8 mouse cellular contexts compared by ENCODE assay signal in the genomic region with DNA sequence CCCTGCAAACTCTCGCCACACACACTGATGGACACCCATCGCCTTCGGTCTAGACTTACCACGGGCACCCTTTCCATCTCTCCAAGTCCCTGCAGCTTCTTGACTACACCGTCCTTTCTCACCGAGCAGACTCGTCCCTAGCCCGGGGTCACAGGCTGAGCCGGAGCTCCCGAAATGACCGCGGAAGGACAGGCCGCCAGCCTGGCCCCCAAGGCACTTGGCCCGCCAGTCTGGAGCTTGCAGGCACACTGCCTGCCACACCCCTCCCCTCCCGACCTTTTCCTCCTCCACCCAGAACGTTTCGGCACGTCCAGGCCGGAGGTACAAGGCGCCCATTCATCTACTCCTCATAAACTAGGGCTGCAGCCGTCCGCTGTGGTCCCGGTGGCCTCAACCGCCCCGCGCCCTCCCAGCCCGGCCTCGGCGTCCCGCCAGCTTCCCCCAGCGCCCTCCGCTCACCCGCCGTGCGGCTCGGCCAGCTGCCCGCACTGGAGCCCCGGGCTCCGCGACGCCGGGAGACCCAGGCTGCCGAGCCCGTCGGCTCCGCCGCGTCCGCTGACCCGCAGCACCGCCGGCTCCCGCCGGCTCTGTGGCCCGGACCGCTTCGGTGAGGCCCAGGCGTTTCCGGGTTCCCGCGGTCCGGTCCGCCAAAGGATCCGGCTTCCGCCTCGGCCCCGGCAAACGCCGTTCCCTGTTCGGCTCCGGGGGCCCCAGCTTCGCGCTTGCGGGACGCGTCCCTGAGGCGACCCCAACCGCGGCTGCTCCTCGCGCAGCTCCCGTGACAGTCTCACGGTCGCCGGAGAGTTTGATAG. TPM values are rescaled to one million over a fixed set of nuclear protein-coding genes. Genes with fewer than 3 reads are reported as not detected.
A peak's percentile ranks its signal among the peaks of the same experiment; 100 is the strongest.
DNase-seq lines count a peak whose midpoint lies in the region; ATAC-seq and TF ChIP-seq lines count a peak whose summit lies in the region.

No protein-coding gene starts in this region.

- peak overlapping the region; percentile 93 for H3K9ac ChIP-seq in ES-E14 (ENCODE audit: insufficient read depth, low read depth, low read length, poor library complexity, severe bottlenecking)
- peak overlapping the region; percentile 89 for H3K9ac ChIP-seq in forebrain, postnatal 0 days
- peak overlapping the region; percentile 90 for H3K9ac ChIP-seq in lung, embryonic 15.5 days

- H3K4me1 ChIP-seq in ES-E14 (ENCODE audit: control insufficient read depth in 2 of 2, insufficient read depth in 2 of 2, low read length in 2 of 2, poor library complexity in 1 of 2): no peaks in the 10 kb centered on the region
- peaks cover 3% of the 10 kb centered on the region; the same call in 1 of the 2 replicates for H3K4me1 ChIP-seq in cerebellum, adult 2 months (ENCODE audit: control insufficient read depth, insufficient read depth, low read length)
- H3K4me1 ChIP-seq in forebrain, postnatal 0 days (ENCODE audit: insufficient read depth): peaks cover 6% of the 10 kb centered on the region; the same call in 1 of the 2 replicates
- peaks cover 14% of the 10 kb centered on the region for H3K4me1 ChIP-seq in lung, embryonic 15.5 days
- H3K4me1 ChIP-seq in olfactory bulb, adult 2 months (ENCODE audit: control insufficient read depth, insufficient read depth, low read length): peaks cover 6% of the 10 kb centered on the region
- H3K4me1 ChIP-seq in thymus, adult 2 months (replicated peaks; ENCODE audit: control insufficient read depth, insufficient read depth, low read length): peaks cover 4% of the 10 kb centered on the region

- no peaks in the 10 kb centered on the region for H3K9me3 ChIP-seq in ES-E14 (ENCODE audit: control insufficient read depth, insufficient read depth, low read depth, low read length)
- no peaks in the 10 kb centered on the region for H3K9me3 ChIP-seq in forebrain, postnatal 0 days (ENCODE audit: low read length)
- H3K9me3 ChIP-seq in lung, embryonic 15.5 days: no peaks in the 10 kb centered on the region

- peak; percentile 48; the same call in 1 of the 2 replicates for TF ChIP-seq POLR2A in cerebellum, adult 2 months (IDR thresholded peaks at IDR 0.05; ENCODE audit: borderline replicate concordance, insufficient read depth, low read length)
- 0 out of 2 replicates have a peak, but pooled peaks have one; percentile 56 for TF ChIP-seq POLR2A in olfactory bulb, adult 2 months (IDR thresholded peaks at IDR 0.05; ENCODE audit: insufficient read depth, low read depth, low read length)
- peak; percentile 51; the same call in 1 of the 2 replicates for TF ChIP-seq POLR2A in thymus, adult 2 months (IDR thresholded peaks at IDR 0.05; ENCODE audit: control insufficient read depth, extremely low read depth, insufficient read depth, low read length, poor library complexity)

- no peaks in the 10 kb centered on the region for H3K36me3 ChIP-seq in ES-E14 (ENCODE audit: control insufficient read depth, insufficient read depth, low read length, poor library complexity, severe bottlenecking)
- no peaks in the 10 kb centered on the region for H3K36me3 ChIP-seq in forebrain, postnatal 0 days (ENCODE audit: insufficient read depth)
- H3K36me3 ChIP-seq in lung, embryonic 15.5 days: no peaks in the 10 kb centered on the region
- no peaks in the 10 kb centered on the region for H3K36me3 ChIP-seq in thymus, adult 2 months (ENCODE audit: control insufficient read depth, insufficient read depth, low read length)

- no peak for TF ChIP-seq CTCF in cerebellum, adult 2 months (IDR thresholded peaks at IDR 0.05; ENCODE audit: borderline replicate concordance, insufficient read depth, low read depth, low read length)
- no peak for TF ChIP-seq CTCF in forebrain, postnatal 0 days (IDR thresholded peaks at IDR 0.05; ENCODE audit: low read depth)
- no peak for TF ChIP-seq CTCF in olfactory bulb, adult 2 months (IDR thresholded peaks at IDR 0.05; ENCODE audit: insufficient read depth, low read depth, low read length)
- TF ChIP-seq CTCF in thymus, adult 2 months (IDR thresholded peaks at IDR 0.05; ENCODE audit: borderline replicate concordance, control insufficient read depth, extremely low read depth, insufficient read depth, low read length, poor library complexity): 0 out of 2 replicates have a peak, but pooled peaks have one; percentile 32

- peak; percentile 97 for ATAC-seq in forebrain, postnatal 0 days
- ATAC-seq in lung, embryonic 15.5 days (ENCODE audit: borderline replicate concordance, extremely low read depth, low FRiP score, low TSS enrichment): peak; percentile 93

- H3K4me2 ChIP-seq in forebrain, postnatal 0 days (ENCODE audit: low read depth): peak overlapping the region; percentile 90
- peak overlapping the region; percentile 88 for H3K4me2 ChIP-seq in lung, embryonic 15.5 days

- peak overlapping the region; percentile 96 to 97 for H3K4me3 ChIP-seq in ES-E14 (ENCODE audit: insufficient read depth in 1 of 2, low read depth in 1 of 2, low read length in 2 of 2, poor library complexity in 1 of 2, severe bottlenecking in 1 of 2)
- H3K4me3 ChIP-seq in cerebellum, adult 2 months (replicated peaks; ENCODE audit: insufficient read depth, low read depth, low read length): peak overlapping the region; percentile 92
- peak overlapping the region; percentile 98 for H3K4me3 ChIP-seq in forebrain, postnatal 0 days (ENCODE audit: low read depth, low read length)
- H3K4me3 ChIP-seq in lung, embryonic 15.5 days: peak overlapping the region; percentile 88
- peak overlapping the region; percentile 74 for H3K4me3 ChIP-seq in olfactory bulb, adult 2 months (ENCODE audit: insufficient read depth, low read depth, low read length)
- peak overlapping the region; percentile 62 for H3K4me3 ChIP-seq in thymus, adult 2 months (ENCODE audit: control insufficient read depth, insufficient read depth, low read length)

- in situ Hi-C loops in ES-E14 (cut with MboI; ENCODE audit: low sequenced_read_pairs in 2 of 2, unreplicated experiment in 2 of 2): no loop called here

- no peak for DNase-seq in ES-E14 (ENCODE audit: low read depth, low spot score)
- DNase-seq in cerebellum, adult 2 months: peak; percentile 82 to 89
- peak; percentile 77 for DNase-seq in forebrain, postnatal 0 days
- DNase-seq in heart, postnatal 4 days: peak; percentile 90
- DNase-seq in layer of hippocampus, adult 9-10 months (ENCODE audit: low spot score): peak; percentile 26
- peak; percentile 65 for DNase-seq in thymus, adult 2 months

- no peaks in the 10 kb centered on the region for H3K27me3 ChIP-seq in cerebellum, adult 2 months (ENCODE audit: control insufficient read depth, insufficient read depth, low read length)
- no peaks in the 10 kb centered on the region for H3K27me3 ChIP-seq in forebrain, postnatal 0 days (ENCODE audit: insufficient read depth, low read length)
- no peaks in the 10 kb centered on the region for H3K27me3 ChIP-seq in lung, embryonic 15.5 days
- H3K27me3 ChIP-seq in thymus, adult 2 months (ENCODE audit: control insufficient read depth, insufficient read depth, low read length): no peaks in the 10 kb centered on the region

- WGBS in cerebellum, adult 2 months: under 1% methylated on average over 83 of the region's 85 CpGs
- WGBS in forebrain, postnatal 0 days: under 1% methylated on average over 71 of the region's 85 CpGs
- under 1% methylated on average over 85 of the region's 85 CpGs for WGBS in lung, embryonic 15.5 days
- under 1% methylated on average over 85 of the region's 85 CpGs for WGBS in olfactory bulb, adult 2 months
- under 1% methylated on average over 85 of the region's 85 CpGs for WGBS in thymus, adult 2 months

- H3K27ac ChIP-seq in ES-E14 (ENCODE audit: insufficient read depth, low read depth, low read length, poor library complexity, severe bottlenecking): 0 out of 2 replicates have a peak overlapping the region, but pooled peaks have one; percentile 9
- H3K27ac ChIP-seq in cerebellum, adult 2 months (ENCODE audit: insufficient read depth, low read length): peak overlapping the region; percentile 77
- H3K27ac ChIP-seq in forebrain, postnatal 0 days (ENCODE audit: low read depth, low read length): peak overlapping the region; percentile 40
- H3K27ac ChIP-seq in lung, embryonic 15.5 days: peak overlapping the region; percentile 76
- H3K27ac ChIP-seq in olfactory bulb, adult 2 months (ENCODE audit: insufficient read depth, low read depth, low read length): no peak overlapping the region
- no peak overlapping the region for H3K27ac ChIP-seq in thymus, adult 2 months (ENCODE audit: control insufficient read depth, insufficient read depth, low read length)

TF ChIP-seq in ES-E14, 5 proteins besides CTCF, POLR2A, EP300 and RAD21 (continues in another document):
- peak; percentile 83 for TF ChIP-seq HCFC1 (IDR thresholded peaks at IDR 0.05; ENCODE audit: borderline replicate concordance, insufficient read depth, low read length)

RNA-seq across cellular contexts. Expression of a gene that starts 0.8 kb away (rescaled TPM):
- total RNA-seq in ES-E14 (2012; rRNA removed): 20.1 and 20.3 TPM in 2 replicates
- 14.4 and 16.2 TPM in 2 replicates for polyA plus RNA-seq in cerebellum, adult 2 months (2012; rRNA removed)
- total RNA-seq in forebrain, postnatal 0 days (2014; rRNA removed): 14.1 and 21.9 TPM in 2 replicates
- polyA plus RNA-seq in forebrain, postnatal 0 days (2015; fragmentation: Nextera tagmentation; extraction: Ambion mirVana): 3.7 and 4.8 TPM in 2 replicates
- total RNA-seq in heart, postnatal 4 days (2021): 10 to 100 TPM; 23.7 to 25.8 TPM
- 13.2 and 13.3 TPM in 2 replicates for polyA plus RNA-seq in lung, embryonic 15.5 days (2015; fragmentation: Nextera tagmentation; extraction: Ambion mirVana)
- not detected in 2 replicates for polyA plus RNA-seq in olfactory bulb, adult 2 months (2012; ENCODE audit: insufficient read depth, insufficient read length, low replicate concordance, missing spikeins)
- polyA plus RNA-seq in thymus, adult 2 months (2012; rRNA removed): 6.8 and 11.1 TPM in 2 replicates

RNA-seq across cellular contexts. Expression of a gene that starts 30.8 kb away (rescaled TPM):
- total RNA-seq in ES-E14 (2012; rRNA removed): 0.48 and 0.94 TPM in 2 replicates
- not detected in 2 replicates for polyA plus RNA-seq in cerebellum, adult 2 months (2012; rRNA removed)
- total RNA-seq in forebrain, postnatal 0 days (2014; rRNA removed): not detected in 2 replicates
- polyA plus RNA-seq in forebrain, postnatal 0 days (2015; fragmentation: Nextera tagmentation; extraction: Ambion mirVana): not detected in 2 replicates
- 1 to 10 TPM in 1 of 2 experiments, not detected in 1; 1.8 TPM for total RNA-seq in heart, postnatal 4 days (2021)
- polyA plus RNA-seq in lung, embryonic 15.5 days (2015; fragmentation: Nextera tagmentation; extraction: Ambion mirVana): not detected in 2 replicates
- polyA plus RNA-seq in olfactory bulb, adult 2 months (2012; ENCODE audit: insufficient read depth, insufficient read length, low replicate concordance, missing spikeins): not detected in 2 replicates
- not detected in 2 replicates for polyA plus RNA-seq in thymus, adult 2 months (2012; rRNA removed)

RNA-seq across cellular contexts. Expression of a gene that starts 49.4 kb away (rescaled TPM):
- total RNA-seq in ES-E14 (2012; rRNA removed): 117 and 142 TPM in 2 replicates
- 45.2 and 47.2 TPM in 2 replicates for polyA plus RNA-seq in cerebellum, adult 2 months (2012; rRNA removed)
- total RNA-seq in forebrain, postnatal 0 days (2014; rRNA removed): 57.6 and 58.6 TPM in 2 replicates
- polyA plus RNA-seq in forebrain, postnatal 0 days (2015; fragmentation: Nextera tagmentation; extraction: Ambion mirVana): 46.6 and 51.7 TPM in 2 replicates
- 10 to 100 TPM; 33.5 to 33.6 TPM for total RNA-seq in heart, postnatal 4 days (2021)
- polyA plus RNA-seq in lung, embryonic 15.5 days (2015; fragmentation: Nextera tagmentation; extraction: Ambion mirVana): 86.0 TPM in 2 replicates
- polyA plus RNA-seq in olfactory bulb, adult 2 months (2012; ENCODE audit: insufficient read depth, insufficient read length, low replicate concordance, missing spikeins): not detected in 2 replicates
- polyA plus RNA-seq in thymus, adult 2 months (2012; rRNA removed): 25.2 and 28.6 TPM in 2 replicates

Comparison
In these comparisons a context has a peak if more than half of its experiments do, and no peak if none do; other contexts are left out.
1. H3K27ac ChIP-seq: peak in ES-E14 (single experiment), cerebellum, adult 2 months (single experiment), forebrain, postnatal 0 days (single experiment) and lung, embryonic 15.5 days (single experiment); none in olfactory bulb, adult 2 months (single experiment) and thymus, adult 2 months (single experiment).
2. RNA of a gene that starts 49.4 kb away (polyA plus RNA-seq): 86.0 TPM in lung, embryonic 15.5 days, 46.6 to 51.7 TPM in forebrain, postnatal 0 days, 45.2 to 47.2 TPM in cerebellum, adult 2 months and 25.2 to 28.6 TPM in thymus, adult 2 months; not detected in olfactory bulb, adult 2 months; every median in the first group is over 10 times any median in the second.
3. Peak in every context shown above with its lines, with median percentiles within 50 percentile points of each other: H3K4me3 ChIP-seq, H3K9ac ChIP-seq and POLR2A ChIP-seq.